Mouse (Mus musculus): ENCODE measurements around the gene Fhad1.

Fhad1 gene

DNA sequence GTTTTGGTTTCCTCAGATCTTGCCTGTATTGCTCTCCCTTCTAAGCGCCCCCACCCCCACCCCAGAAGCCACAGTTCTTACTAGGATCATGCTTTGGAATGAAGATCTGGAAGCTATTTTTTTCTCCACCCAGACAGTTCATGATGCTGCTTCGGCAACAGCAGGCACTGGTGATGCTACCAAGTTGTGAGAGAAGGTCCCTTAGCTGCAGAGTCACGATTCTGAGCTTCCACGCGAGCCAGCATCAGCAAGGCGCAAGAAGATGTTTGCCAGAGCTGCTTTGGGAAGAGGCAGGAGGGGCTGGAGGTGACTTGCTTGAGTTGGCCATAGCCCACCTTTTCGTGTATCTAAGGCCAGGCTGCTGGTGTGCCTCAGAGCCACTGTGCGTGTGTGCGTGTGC, 129.4 kb downstream of the Fhad1 start:
- DNase-seq (ENCODE audit: low spot score), result no peak

DNA sequence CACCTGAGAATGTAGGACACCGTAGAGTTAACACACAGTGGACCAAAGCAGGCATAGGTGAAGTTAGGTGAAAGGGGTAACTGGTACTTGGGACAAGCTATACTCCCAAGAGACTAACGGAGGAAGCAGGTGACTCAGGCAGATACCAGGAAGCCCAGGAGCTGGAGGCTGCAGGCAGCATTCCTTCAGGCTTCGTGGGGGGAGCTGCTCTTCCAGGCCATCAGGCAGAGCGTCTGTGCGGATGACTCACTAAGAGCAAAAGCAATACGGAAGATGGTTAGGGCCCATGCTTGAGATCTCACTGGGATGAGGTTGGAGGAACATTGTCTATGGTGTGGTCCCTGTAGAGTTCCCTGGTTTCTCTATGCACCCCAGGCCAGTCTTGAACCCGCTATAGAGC, 132.0 kb downstream of the Fhad1 start:
- no peak for DNase-seq (ENCODE audit: low spot score)

DNA sequence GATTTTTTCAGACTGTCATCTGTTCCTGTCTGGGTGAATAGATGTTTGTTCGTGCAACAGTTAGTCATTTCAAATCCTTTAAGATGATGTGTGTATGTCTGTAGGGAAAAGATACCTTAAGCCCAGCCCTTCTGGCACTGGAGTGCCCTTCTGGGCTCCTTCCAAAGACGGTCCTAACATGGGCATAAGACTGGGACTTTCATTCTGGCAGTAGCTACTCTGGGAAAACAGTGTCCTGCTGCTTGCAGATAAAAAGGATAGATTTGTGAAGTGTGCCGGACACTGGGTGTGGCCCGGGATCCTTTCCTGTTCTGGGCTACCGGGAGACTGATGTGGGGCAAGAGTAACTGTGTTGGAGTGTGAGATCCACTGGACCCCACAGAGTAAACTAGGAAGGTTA, 132.9 kb downstream of the Fhad1 start:
- no peak for DNase-seq (ENCODE audit: low spot score)

DNA sequence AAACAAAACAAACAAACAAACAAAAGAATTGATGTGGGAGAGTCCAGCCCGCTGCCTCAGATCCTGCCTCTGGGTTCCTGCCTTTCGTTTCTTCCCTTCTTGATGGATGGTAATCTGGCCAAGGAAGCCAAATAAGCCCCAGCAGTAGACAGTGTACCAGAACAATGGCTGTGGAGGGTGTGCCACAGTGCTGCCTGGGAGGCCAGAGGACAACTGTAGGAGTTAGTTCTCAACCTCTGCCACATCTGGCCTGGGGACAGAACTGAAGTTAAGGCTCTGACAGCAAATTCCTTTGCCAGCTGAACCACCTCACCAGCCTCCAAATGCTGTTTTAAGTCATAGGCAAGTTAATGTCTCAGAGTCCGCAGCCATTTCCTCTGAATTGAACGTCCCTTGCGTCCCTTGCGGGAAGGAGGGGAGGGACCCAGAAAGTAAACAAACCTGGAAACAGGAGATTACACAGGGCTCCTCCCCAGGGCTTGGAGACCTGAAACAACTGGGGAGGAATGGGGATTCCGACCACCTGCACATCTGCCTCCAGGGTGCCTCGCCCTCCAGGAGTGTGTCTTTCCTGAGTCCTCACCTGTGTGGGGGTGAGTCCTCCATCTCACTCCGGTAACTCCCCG, 133.5 kb downstream of the Fhad1 start:
- DNase-seq (ENCODE audit: low spot score), result no peak

DNA sequence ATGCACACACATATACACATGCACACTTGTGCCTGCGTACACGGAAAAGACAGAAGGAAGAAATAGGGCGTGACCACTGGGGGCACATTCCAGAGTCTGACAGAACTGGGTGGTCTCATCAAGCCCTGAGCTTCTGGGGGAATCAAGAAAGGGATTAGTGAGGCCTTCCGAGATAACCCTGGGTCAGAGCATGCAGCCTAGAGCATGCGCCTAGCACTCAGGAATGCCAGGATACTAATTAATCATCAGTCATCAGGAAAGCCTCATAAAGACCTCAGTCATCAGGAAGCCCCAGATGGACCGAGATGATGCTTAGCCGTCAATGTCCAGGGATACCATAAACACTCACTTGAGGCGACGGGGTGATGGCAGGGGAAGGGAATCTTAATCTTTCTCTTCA, 135.0 kb downstream of the Fhad1 start:
- DNase-seq (ENCODE audit: low spot score), result no peak

DNA sequence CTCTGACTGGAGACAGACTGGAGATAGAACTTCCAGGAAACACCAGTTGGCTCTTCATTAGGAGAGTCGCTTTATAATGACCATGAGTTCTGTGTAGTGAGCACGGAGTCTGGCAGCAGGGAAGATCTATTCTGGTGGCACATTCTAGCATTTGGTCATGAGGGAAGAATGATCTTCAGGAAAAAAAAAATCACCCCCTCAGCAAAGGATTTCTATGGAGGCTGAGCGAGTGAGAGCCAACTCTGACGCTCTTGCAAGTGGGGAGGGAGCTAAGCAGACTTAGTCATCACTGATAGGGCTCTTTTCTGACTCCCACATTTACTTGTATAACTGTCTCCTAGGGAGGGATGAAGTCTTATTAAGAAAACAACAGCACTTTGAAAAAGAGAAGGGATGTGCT, 135.8 kb downstream of the Fhad1 start:
- no peak for DNase-seq (ENCODE audit: low spot score)

DNA sequence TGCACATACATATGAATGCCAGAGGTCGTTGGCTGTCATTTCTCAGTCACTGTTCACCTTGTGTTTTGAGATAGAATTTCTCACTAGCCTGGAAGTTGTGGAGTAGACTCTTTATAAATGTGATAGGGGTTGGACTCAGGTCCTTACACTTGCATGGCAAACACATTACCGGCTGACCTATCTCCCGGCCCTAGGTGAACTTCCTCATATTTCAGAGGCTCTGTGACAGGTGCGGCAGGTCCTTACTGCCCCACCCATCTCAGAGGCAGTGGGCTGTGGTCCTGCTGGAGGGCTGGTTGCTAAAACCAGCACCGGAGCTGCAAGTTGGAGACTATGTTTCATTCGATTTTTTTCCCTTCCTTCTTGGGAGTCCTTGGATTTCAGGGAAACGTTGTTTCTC, 136.3 kb downstream of the Fhad1 start:
- DNase-seq (ENCODE audit: low spot score), result no peak

DNA sequence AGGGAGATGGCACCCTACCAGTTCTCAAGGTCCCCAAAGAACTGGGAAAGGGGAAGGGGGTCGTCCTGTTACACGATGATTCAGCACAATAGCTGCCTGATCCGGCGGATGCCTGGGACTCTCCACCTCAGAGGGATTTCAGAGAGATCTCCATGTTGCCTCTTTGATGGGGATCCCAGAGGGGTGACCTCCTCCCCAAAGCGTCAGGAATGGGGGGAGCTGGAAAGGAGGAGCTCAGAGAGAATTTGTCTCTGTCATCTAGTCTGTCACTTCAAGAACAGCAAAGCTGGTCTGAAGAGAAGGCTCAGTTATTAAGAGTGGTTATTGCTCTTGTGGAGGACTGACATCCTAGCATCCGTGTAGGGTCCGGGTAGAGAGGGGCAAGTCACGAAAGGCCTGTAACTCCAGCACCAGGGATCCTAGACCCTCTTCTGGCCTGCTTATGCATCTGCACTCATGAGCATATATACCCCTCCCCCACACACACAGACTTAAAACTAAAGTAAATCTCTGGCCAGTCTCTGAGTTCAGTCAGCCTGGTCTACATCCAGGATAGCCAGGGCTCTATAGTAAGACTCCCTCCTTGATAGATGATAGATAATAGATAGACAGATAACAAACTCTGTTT, 139.3 kb downstream of the Fhad1 start:
- no peak for DNase-seq (ENCODE audit: low spot score)

DNA sequence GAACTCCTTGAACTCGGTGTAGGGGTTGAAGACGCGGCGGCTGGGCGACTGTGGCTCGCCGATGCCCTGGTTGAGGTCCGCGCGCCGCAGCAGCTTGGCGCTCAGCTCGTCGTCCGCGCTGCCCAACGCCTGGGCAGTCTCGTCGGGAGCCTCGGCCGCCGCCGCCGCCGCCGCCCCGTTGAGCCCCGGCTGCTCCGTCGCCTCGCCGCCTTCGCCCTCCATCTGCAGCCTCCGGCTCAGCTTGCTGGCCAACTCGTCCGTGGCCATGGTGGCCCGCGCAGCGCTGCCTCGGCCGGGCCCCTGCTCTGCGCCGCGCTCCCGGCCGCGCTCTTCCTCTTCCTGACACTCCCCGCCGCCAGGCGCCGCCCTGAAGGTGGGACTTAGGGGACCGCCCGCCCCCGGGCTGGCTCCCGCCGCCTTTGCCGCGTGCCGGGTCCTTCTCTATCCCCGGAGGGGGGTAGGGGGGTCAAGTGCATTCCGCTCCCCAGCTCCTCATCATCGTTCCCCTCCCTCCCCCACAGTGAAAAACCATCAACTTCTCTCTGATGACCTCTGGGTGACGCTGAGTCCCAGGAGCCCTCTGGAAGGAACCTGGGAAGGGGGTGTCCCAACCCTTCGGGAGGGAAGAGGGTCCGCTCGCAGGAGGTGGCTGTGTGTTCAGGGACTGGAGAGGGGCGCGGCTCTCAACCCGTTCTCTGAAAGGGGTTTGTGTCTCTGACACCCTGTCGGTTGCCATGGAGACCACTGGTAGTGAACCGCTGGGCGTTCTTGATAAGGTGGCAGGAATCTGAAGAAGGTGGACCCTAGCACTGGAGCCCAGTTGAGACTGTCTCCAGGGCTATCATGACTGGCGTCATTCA, 140.1 kb downstream of the Fhad1 start, which contains the start of gene Efhd2:
TSS of gene Efhd2 (minus strand) at position 320 of the 860 bp plus-strand sequence.
- DNase-seq (ENCODE audit: low spot score), result peak; percentile 57

DNA sequence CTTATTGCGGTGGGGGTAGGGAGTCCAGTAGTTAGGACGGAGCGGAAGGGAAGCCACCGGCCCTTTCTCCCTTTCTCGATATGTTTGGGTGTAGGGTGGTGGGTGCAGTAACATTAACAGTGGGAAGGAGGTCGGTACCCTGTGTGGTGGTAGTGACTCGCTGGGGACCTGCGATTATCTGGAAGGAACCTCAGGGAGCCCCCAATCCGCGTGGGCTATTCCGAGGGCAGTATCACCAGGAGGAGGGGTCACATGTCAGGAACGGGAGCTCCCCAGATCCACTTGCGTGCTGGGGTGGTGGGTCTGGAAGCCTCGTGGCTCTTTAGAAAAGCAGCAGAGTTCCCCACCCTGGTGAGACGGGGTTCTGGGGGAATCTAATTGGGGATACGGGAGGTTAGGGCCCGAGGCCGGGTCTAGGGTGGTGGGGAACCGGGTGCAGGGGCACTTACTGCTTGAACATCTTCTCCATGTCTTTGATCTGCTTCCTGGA, 140.7 kb downstream of the Fhad1 start:
- DNase-seq (ENCODE audit: low spot score), result no peak

DNA sequence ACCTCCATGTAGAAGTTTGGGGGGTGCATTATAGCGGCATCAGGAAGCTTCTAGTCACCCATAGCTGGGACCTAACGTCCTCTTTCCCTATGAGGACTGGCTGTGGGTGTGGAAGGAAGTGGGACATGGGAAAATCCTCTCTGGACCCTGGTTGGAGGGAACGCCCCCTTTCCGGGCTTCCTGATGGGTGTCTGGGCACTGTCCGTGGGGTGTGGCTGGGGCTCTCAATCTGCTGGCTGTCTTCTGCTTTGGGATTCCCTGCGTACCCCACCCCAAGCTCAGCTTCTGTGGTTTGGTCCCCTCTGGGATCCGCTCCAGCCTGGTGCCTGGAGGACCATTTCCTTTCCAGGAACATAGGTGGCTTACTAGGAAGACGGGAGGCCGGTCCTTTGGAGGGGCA, 141.9 kb downstream of the Fhad1 start:
- no peak for DNase-seq (ENCODE audit: low spot score)

DNA sequence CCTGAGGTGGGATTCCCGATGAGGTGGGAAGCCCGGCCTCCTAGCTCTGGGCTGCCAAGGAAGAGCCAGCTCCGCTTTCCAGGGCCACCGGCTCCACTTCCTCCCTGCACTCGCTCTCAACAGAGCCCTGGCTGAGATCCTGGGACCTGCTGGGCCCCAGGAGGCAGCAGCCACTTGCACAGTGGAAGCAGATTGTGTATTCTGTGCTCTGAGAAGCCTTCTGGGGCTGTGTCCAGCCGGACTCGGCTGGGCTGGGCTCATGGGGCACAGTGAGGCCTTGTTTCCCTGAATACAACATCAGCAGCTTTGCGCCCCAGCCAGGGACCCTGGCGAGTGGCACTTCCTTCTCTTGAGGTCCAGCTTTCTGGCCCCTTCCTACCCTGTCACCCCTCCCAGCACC, 143.0 kb downstream of the Fhad1 start:
- no peak for DNase-seq (ENCODE audit: low spot score)

DNA sequence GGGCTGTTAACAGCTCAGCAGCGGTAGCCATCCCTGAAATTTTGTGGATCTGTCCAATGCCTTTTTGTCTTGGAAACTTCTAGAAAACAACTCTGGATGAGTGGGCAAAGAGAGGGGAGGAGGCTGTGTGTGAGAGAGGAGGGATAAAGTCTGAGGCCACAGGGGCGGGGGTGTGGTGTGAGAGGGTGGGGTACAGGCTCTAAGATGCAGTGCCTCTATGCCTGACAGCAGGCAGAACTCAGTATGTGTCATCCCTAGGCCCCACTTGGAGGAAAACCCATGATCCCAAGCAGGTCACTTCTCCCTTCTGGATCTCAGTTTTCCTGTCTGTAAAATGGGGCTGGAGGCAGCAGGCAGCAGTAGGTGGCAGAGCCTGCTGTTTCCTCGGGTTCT, 143.6 kb downstream of the Fhad1 start:
- no peak for DNase-seq (ENCODE audit: low spot score)

DNA sequence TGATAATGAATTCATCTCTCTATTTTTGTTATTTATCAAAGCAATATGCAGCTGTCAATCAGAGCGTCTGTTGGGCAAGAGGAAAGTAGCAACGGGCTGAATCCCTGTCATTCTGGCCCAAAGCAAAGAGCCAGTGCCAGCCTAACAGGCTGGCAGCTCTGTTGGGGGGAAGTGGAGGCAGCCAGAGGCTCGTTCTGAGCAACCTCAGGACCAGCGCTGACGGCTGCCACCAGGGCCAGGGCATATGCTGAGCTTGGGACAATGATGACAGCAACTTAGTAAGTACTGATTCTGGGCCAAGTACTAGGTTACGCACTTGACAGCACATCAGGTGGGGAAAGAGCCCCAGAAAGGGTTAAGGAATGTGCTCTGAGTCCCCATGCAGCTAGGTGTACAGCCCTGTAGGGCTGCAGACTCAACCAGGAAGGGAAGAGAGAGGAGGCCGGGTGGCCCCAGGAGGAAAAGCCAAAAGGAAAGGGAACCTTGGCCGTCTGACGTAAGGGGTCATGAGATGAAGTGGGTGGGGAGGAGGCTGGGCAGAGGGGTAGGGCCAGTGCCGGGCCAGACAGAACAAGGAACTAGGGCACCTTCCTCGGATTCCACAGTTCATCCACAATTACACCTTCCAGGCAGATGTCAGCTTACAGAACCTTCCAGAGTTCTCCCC, 144.1 kb downstream of the Fhad1 start:
- DNase-seq (ENCODE audit: low spot score), result no peak

DNA sequence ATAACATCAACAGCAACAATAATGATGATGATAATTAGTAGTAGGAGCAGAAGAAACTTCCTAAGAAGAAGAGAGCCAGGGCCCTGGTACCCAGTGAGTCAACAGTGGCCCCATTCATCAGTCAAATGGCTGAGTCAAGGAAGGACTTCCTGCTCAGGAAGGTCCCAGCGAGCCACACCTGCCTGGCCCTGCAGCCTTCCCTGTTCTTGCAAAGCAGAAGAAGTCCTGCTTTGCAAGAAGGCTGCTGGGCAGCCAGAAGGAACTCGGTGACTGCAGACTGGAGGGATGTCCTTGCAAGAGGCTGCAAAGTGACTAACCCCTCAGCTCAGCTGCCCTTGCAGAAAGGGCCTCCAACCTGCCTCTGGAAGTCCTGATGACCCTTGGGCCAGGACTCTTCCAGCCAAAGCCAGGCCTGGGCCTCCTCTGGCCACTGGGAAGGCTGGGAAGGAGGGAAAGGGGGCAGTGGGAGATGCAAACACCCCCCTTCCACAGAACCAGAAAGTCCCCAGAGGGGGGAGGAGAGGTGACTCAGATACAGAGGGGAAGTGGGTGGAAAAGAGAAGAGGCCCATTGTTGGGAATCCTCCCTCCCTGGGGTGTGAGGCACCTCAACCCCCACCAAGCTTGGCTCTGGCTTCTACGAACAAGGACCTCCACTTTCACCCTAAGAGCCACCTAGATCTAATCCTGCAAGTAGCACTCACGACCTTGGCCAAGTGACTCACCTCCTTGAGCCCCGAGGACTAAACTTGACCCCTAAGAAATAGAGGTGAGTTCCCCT, 145.3 kb downstream of the Fhad1 start:
- no peak for DNase-seq (ENCODE audit: low spot score)

DNA sequence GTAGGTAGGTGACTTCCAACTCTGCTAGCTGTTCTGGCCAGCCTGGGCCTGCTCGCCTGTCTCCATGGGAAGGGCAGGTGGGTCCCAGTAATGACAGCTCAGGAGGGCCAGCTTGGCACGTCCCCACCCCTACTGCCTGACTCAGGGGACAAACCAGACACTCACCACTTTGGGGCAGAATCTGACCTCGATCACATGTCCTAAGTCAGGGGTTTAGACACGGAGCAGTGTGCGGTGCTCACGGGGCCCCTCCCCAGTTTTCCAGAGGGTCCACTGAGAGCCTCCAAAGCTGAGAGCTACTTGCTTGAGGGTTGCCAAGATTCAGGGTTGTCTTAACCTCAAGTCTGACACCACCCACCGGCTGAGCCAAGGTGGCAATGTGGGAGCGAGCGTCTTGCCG, 146.8 kb downstream of the Fhad1 start:
- no peak for DNase-seq (ENCODE audit: low spot score)

DNA sequence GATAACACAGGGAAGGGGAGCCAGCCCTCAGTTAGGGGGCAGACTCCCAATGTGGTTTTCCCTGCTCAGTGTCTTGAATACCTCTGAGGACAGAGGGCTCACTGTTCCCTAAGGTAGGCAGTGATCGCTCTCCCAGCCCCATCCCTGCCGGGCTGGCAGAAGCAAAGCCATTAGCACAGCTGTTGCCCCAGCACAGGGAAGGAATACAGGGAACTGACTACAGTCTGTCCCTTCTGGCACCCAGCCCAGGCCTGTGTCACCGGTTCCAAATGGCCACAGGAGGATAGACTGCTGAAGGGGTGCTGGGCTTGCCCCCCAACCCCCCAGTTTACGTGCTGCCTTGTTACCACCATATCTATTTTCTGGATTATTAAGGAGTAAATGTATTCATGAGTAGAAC, 147.4 kb downstream of the Fhad1 start:
- DNase-seq (ENCODE audit: low spot score), result no peak

DNA sequence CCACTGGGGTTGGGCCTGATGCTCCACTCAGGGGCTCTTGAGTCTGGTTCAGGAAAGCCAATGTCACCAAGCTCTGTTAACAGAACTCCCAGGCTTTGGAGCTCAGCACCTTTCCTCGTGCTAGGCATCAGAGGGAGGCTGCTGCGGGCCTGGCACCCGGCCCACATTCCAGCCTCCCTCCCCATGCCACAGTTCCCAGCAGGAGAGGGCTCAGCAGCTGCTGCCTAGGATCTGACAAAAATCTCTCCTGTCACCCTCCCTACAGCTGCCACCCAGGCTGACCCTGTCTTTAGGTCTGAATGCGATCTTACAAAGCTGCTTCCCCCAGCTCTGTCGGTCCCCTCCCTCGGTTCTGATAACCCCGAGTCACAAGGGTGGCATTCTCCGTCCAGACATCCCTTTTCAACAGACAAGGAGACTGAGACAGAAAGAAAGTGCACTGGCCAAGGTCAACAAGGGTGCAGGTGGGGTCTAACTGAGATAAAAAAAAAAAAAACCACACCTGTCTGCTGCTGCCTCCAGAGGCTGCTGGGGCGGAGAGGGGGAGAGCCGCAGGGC, 147.9 kb downstream of the Fhad1 start:
- no peak for DNase-seq (ENCODE audit: low spot score)

DNA sequence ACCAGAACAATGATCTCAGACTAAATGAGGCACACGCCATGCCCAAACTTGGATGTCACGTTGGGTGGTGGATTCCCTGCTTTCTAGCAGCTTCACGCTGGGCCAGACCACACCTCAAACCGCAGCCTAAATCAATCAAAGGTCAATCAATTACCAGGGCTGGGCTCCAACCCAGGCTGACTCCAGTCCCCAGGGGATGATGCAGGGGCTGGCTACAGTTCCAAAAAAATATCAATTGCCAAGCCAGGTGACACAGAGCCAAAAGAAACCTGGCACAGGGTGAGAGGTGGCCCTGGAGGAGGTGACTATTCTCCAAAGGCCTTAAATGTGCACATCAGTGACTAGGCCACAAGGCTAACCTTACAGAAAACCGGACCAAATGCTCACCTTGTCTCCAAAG, 149.3 kb downstream of the Fhad1 start:
- no peak for DNase-seq (ENCODE audit: low spot score)

DNA sequence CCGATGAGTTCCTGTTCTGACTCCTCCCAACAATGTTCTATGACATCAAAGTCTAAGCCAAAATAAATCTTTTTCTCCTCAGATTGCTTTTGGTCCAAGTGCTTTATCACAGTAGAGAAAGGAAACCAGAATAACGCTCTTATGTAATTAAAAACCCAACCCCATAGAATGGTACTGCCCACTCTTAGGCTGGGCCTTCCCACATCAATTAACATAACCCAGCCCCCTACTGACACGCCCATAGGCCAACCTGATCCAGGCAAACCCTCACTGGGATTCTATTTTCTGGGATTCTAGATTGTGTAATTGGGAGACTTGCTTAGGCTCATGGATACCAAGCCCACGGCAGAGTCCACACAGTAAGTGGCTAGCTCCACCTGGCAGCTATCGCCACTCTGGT, 149.9 kb downstream of the Fhad1 start:
- peak; percentile 0 for DNase-seq (ENCODE audit: low spot score)

DNA sequence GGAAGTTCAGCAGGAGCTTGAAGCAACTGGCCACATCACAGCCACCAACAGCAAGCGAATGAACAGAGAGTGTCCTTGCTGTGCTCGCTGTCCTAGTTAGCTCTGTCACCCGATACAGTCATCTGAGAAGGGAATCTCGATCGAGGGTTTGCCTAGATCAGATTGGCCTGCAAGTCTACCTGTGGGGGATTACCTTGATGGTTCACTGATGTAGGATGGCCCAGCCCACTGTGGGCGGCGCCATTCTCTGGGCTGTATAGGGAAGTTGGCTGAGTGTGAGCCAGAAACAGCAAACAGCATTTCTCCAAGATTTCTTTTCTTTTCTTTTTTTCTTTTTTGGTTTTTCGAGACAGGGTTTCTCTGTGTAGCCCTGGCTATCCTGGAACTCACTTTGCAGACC, 150.4 kb downstream of the Fhad1 start:
- peak; percentile 0 for DNase-seq (ENCODE audit: low spot score)

All from spleen, adult 12 weeks (tissue).